Mouse (Mus musculus) heart, postnatal 0 days (tissue): ENCODE data around the gene Zfp775.

Source experiments
- CTCF ChIP-seq: IDR thresholded peaks from 2 replicates; pipeline ENCODE4 v1.5.1; 2016; ENCODE audit warnings: antibody characterized with exemption, control low read depth, low read depth
- EP300 ChIP-seq: IDR thresholded peaks from 2 replicates; pipeline ENCODE4 v1.6.1; 2016; ENCODE audit warnings: antibody characterized with exemption, low read depth

DNA sequence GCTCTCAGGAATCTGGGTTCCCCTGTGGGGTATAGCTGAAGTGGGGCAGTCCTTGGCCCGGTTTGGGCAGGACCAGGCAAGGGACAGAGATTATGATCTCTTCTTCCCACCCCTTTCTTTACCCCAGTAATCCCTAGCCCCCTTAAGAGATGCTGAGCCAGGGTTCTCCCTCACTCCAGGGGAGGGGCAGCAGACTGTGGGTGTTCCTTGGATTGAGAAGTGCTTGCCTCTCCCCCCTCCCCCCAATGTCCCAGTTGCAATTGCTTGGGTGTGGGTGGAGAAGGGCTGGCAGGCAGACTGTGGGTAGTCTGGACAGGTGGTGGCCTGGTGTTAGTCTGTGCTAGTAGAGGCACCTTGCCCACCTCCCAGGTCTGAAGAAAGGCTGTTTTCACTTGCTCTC, 6.6 kb upstream of the Zfp775 start:
- TF ChIP-seq CTCF (no peak), EP300 (no peak)
